Mouse (Mus musculus): Measurements from ENCODE around the gene Lipt2. TPM values are rescaled to one million over a fixed set of nuclear protein-coding genes. Genes with fewer than 3 reads are reported as not detected.

The Lipt2 gene
- polyA plus RNA-seq, 1 experiment from 2014 or later = 14.8 TPM

DNA sequence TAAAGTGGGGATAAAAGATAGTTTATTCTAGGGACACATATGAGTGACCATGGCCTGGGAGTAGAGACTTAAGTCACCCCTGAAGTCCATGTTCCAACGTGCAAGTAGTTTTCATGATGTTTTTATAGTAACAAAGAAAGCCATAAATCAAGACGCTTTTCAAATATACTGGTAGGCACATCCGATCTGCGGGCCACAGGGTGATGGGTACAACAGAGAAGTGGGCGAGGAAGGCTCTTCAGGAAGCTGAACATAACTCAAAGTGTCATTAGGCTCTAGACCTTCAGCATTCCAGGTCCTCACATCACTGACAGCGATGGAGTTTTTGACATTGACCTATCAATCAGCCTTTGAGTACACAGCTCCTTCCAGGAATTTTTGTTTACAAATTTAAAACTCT, 28.5 kb upstream of the Lipt2 start:
- Histone ChIP-seq H3K27me3 (replicated peaks) (no peaks in the 10 kb centered on the region), H3K4me1 (no peaks in the 10 kb centered on the region), H3K4me2 (no peak overlapping the region), H3K4me3 (no peak overlapping the region), H3K9me3 (no peaks in the 10 kb centered on the region), H3K9ac (no peak overlapping the region), H3K36me3 (no peaks in the 10 kb centered on the region), H3K27ac (replicated peaks) (no peak overlapping the region)
- WGBS = 62% methylated on average over 6 of the region's 6 CpGs
- ATAC-seq (ENCODE audit: extremely low read depth, insufficient number of reproducible peaks, low FRiP score, low TSS enrichment) = no peak

DNA sequence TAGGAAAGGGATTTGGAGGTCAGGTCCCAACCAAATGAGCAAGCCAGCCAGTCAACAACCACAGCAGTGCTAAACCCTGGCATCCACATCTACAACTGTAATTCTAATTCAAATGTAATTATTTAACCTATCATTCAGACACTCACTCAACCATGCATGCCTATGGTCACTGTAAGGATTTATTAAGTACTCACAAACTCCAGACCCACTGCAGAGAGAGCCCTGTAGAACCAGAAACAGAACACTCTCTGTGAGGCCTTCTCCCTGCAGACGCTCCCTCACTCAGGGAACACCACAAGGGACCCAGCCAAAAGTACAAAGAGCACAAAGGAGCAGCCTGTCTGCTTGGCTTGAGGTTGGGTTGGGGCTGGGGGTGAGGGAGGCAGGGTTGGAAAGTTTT, 26.7 kb upstream of the Lipt2 start:
- H3K4me1 ChIP-seq = no peaks in the 10 kb centered on the region
- ATAC-seq (ENCODE audit: extremely low read depth, insufficient number of reproducible peaks, low FRiP score, low TSS enrichment) = no peak
- H3K27ac ChIP-seq (replicated peaks) = no peak overlapping the region
- no peak overlapping the region for H3K9ac ChIP-seq
- no peaks in the 10 kb centered on the region for H3K27me3 ChIP-seq (replicated peaks)
- H3K9me3 ChIP-seq = no peaks in the 10 kb centered on the region
- H3K4me3 ChIP-seq = no peak overlapping the region
- H3K4me2 ChIP-seq = no peak overlapping the region
- WGBS = 74% methylated on average over 1 of the region's 1 CpGs
- H3K36me3 ChIP-seq = no peaks in the 10 kb centered on the region

GRCm38 (mm10) chr7:100137038-100137437, 22.0 kb upstream of the Lipt2 start:
- H3K27ac ChIP-seq (replicated peaks) = no peak overlapping the region
- no peak overlapping the region for H3K4me2 ChIP-seq
- no peaks in the 10 kb centered on the region for H3K36me3 ChIP-seq
- no peaks in the 10 kb centered on the region for H3K4me1 ChIP-seq
- H3K27me3 ChIP-seq (replicated peaks) = no peaks in the 10 kb centered on the region
- no peak overlapping the region for H3K4me3 ChIP-seq
- ATAC-seq (ENCODE audit: extremely low read depth, insufficient number of reproducible peaks, low FRiP score, low TSS enrichment) = no peak
- H3K9me3 ChIP-seq = no peaks in the 10 kb centered on the region
- no peak overlapping the region for H3K9ac ChIP-seq
- 65% methylated on average over 9 of the region's 9 CpGs for WGBS

DNA sequence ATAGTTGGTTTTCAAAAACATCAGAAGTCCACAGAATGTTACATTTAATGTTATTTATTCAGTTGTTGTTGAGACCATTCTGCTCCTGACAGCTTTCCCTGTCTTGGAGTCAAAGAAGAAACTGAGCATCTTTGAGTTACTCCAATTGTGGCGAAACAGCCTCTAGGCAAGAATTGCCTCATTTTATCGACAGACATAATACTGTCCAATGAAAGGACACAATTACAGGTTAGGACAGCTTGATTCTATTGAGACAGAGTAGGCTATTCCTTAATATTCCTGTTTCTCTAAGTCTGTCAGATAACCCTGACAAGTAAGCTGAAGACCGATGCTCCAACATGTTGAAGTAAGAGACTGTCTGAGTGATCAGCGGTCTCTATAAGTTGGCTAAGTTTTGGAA, 21.0 kb upstream of the Lipt2 start:
- no peaks in the 10 kb centered on the region for H3K27me3 ChIP-seq (replicated peaks)
- 91% methylated on average over 4 of the region's 4 CpGs for WGBS
- H3K27ac ChIP-seq (replicated peaks) = no peak overlapping the region
- H3K36me3 ChIP-seq = no peaks in the 10 kb centered on the region
- no peaks in the 10 kb centered on the region for H3K9me3 ChIP-seq
- no peak for ATAC-seq (ENCODE audit: extremely low read depth, insufficient number of reproducible peaks, low FRiP score, low TSS enrichment)
- H3K9ac ChIP-seq = no peak overlapping the region
- H3K4me1 ChIP-seq = no peaks in the 10 kb centered on the region
- H3K4me2 ChIP-seq = no peak overlapping the region
- no peak overlapping the region for H3K4me3 ChIP-seq

- 61% methylated on average over 1 of the region's 1 CpGs for WGBS
- no peak overlapping the region for H3K27ac ChIP-seq (replicated peaks)
- no peak overlapping the region for H3K4me3 ChIP-seq
- no peaks in the 10 kb centered on the region for H3K9me3 ChIP-seq
- ATAC-seq (ENCODE audit: extremely low read depth, insufficient number of reproducible peaks, low FRiP score, low TSS enrichment) = no peak
- no peaks in the 10 kb centered on the region for H3K36me3 ChIP-seq
- no peaks in the 10 kb centered on the region for H3K27me3 ChIP-seq (replicated peaks)
- H3K4me1 ChIP-seq = no peaks in the 10 kb centered on the region
- no peak overlapping the region for H3K9ac ChIP-seq
- no peak overlapping the region for H3K4me2 ChIP-seq
Observed at GRCm38 (mm10) chr7:100140591-100140990, 18.5 kb upstream of the Lipt2 start.

DNA sequence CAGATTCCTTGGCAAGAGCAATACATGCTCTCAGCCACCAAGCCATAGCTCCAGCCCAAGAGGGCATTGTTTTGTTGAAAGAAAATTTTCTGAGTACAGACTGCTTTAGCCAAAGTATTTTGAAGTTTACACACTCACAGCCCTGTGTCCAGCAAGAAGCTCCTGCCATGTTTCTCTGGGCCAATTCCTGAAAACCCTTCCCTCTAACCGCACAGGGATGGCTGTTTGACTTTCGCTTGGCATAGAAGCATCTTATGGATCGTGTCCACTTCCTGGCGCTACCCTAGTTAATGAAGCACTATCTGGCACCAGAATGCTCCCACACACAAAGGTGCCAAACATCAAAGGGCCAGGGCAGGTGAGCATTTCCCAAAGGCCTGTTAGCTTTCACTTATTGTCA, 10.5 kb upstream of the Lipt2 start:
- no peaks in the 10 kb centered on the region for H3K9me3 ChIP-seq
- 0 out of 2 replicates have a peak, but pooled peaks cover 2% of the 10 kb centered on the region for H3K4me1 ChIP-seq
- H3K27me3 ChIP-seq (replicated peaks) = no peaks in the 10 kb centered on the region
- no peak overlapping the region for H3K4me3 ChIP-seq
- no peak overlapping the region for H3K9ac ChIP-seq
- no peak overlapping the region for H3K4me2 ChIP-seq
- no peak for ATAC-seq (ENCODE audit: extremely low read depth, insufficient number of reproducible peaks, low FRiP score, low TSS enrichment)
- H3K27ac ChIP-seq (replicated peaks) = no peak overlapping the region
- 85% methylated on average over 4 of the region's 4 CpGs for WGBS
- no peaks in the 10 kb centered on the region for H3K36me3 ChIP-seq

GRCm38 (mm10) chr7:100150086-100150485, 9.0 kb upstream of the Lipt2 start:
- Histone ChIP-seq H3K9me3 (no peaks in the 10 kb centered on the region), H3K27me3 (replicated peaks) (no peaks in the 10 kb centered on the region), H3K4me3 (no peak overlapping the region), H3K4me1 (0 out of 2 replicates have a peak, but pooled peaks cover 2% of the 10 kb centered on the region), H3K9ac (no peak overlapping the region), H3K27ac (replicated peaks) (no peak overlapping the region), H3K36me3 (no peaks in the 10 kb centered on the region), H3K4me2 (no peak overlapping the region)
- WGBS = 60% methylated on average over 10 of the region's 10 CpGs
- ATAC-seq (ENCODE audit: extremely low read depth, insufficient number of reproducible peaks, low FRiP score, low TSS enrichment) = no peak

GRCm38 (mm10) chr7:100150626-100151025, 8.5 kb upstream of the Lipt2 start:
- Histone ChIP-seq H3K9me3 (no peaks in the 10 kb centered on the region), H3K9ac (no peak overlapping the region), H3K4me3 (no peak overlapping the region), H3K4me1 (0 out of 2 replicates have a peak, but pooled peaks cover 2% of the 10 kb centered on the region), H3K4me2 (no peak overlapping the region), H3K27me3 (replicated peaks) (no peaks in the 10 kb centered on the region), H3K27ac (replicated peaks) (no peak overlapping the region), H3K36me3 (no peaks in the 10 kb centered on the region)
- WGBS = 75% methylated on average over 11 of the region's 11 CpGs
- no peak for ATAC-seq (ENCODE audit: extremely low read depth, insufficient number of reproducible peaks, low FRiP score, low TSS enrichment)

DNA sequence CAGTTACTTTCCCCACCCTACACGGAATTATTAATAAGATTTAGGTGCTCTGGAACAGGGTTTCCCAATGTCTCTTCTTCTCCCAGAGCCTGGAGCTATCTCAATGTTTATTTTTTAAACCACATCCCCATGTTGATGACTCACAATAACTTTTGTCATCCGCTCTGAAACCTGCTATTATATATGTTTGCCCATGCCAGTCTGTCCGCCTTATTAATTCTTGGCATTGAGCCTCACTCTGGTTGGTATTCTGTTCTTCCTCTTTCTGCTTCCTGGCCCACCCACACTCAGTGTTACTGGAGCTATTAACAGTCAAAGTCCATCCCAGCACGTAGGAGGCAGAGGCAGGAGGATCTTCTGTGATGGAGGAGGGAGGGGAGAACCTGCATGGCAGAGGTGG, 1.4 kb upstream of the Lipt2 start:
- 70% methylated on average over 4 of the region's 4 CpGs for WGBS
- H3K36me3 ChIP-seq = peaks cover 6% of the 10 kb centered on the region
- peaks cover 7% of the 10 kb centered on the region for H3K4me1 ChIP-seq
- no peaks in the 10 kb centered on the region for H3K9me3 ChIP-seq
- H3K4me3 ChIP-seq = no peak overlapping the region
- no peak for ATAC-seq (ENCODE audit: extremely low read depth, insufficient number of reproducible peaks, low FRiP score, low TSS enrichment)
- H3K9ac ChIP-seq = no peak overlapping the region
- H3K27me3 ChIP-seq (replicated peaks) = no peaks in the 10 kb centered on the region
- no peak overlapping the region for H3K4me2 ChIP-seq
- no peak overlapping the region for H3K27ac ChIP-seq (replicated peaks)

GRCm38 (mm10) chr7:100160006-100160405, 929 bp downstream of the Lipt2 start:
- no peaks in the 10 kb centered on the region for H3K27me3 ChIP-seq (replicated peaks)
- H3K9ac ChIP-seq = peak overlapping the region; percentile 95
- WGBS = 65% methylated on average over 7 of the region's 7 CpGs
- H3K9me3 ChIP-seq = no peaks in the 10 kb centered on the region
- peak overlapping the region; percentile 96 for H3K4me2 ChIP-seq
- H3K4me1 ChIP-seq = peaks cover 7% of the 10 kb centered on the region
- H3K27ac ChIP-seq (replicated peaks) = peak overlapping the region; percentile 97
- peak overlapping the region; percentile 92 for H3K4me3 ChIP-seq
- no peak for ATAC-seq (ENCODE audit: extremely low read depth, insufficient number of reproducible peaks, low FRiP score, low TSS enrichment)
- H3K36me3 ChIP-seq = peaks cover 6% of the 10 kb centered on the region

DNA sequence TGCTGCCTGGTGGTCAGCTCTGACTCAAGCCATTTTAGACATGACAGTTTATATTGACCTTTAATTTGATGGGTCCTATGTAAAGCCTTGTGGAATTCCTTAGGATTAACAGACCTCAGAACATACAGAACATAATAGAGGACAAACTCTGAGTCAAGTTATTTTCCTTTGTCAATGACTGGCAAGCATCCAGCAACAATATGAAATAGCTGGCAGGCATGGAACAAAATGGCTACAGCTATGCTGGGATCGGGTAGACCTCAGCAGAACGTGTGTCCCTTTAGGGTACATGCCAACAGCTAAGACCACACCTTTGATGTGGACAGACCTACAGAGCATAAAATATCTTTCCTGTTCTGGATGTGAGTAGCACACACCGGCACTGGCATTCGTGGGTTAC, 4.4 kb downstream of the Lipt2 start:
- Histone ChIP-seq H3K4me3 (no peak overlapping the region), H3K4me2 (no peak overlapping the region), H3K27me3 (replicated peaks) (no peaks in the 10 kb centered on the region), H3K4me1 (peaks cover 7% of the 10 kb centered on the region), H3K36me3 (peaks cover 6% of the 10 kb centered on the region), H3K27ac (replicated peaks) (no peak overlapping the region), H3K9ac (no peak overlapping the region), H3K9me3 (no peaks in the 10 kb centered on the region)
- ATAC-seq (ENCODE audit: extremely low read depth, insufficient number of reproducible peaks, low FRiP score, low TSS enrichment) = no peak
- WGBS = 71% methylated on average over 4 of the region's 4 CpGs

DNA sequence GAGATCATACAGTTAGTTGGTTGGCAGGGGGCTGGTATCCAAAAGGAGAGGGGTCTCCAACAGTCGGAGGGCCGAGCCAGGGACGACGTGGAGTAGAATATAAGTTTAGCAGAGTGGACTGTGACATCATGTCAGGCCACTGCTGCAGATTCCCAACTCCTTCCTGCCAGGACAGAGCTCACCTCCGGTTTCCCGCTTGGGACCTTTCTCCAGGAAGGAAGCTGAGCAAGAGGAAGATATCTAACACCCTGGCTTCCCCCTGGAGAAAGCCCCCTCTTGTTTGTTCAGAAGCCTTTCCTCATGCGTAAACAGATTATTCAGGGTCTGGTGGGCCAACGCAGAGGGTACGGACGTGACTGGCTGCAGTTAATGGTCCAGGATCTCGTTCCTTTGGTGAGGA, 9.6 kb downstream of the Lipt2 start:
- no peak for ATAC-seq (ENCODE audit: extremely low read depth, insufficient number of reproducible peaks, low FRiP score, low TSS enrichment)
- Histone ChIP-seq H3K27ac (replicated peaks) (0 out of 2 replicates have a peak overlapping the region, but pooled peaks have one; percentile 3), H3K4me2 (no peak overlapping the region), H3K9ac (no peak overlapping the region), H3K9me3 (no peaks in the 10 kb centered on the region), H3K36me3 (no peaks in the 10 kb centered on the region), H3K4me3 (no peak overlapping the region), H3K27me3 (replicated peaks) (no peaks in the 10 kb centered on the region), H3K4me1 (no peaks in the 10 kb centered on the region)
- 56% methylated on average over 11 of the region's 11 CpGs for WGBS

Data from heart, embryonic 13.5 days (tissue).